Mouse (Mus musculus) lung, adult 2 months (tissue): Measurements from ENCODE around the gene Clp1.

ENCODE experiments used
- CTCF ChIP-seq: fragments of 200-500 bp; IDR thresholded peaks from 2 replicates; pipeline ENCODE4 v1.5.1; 2011; ENCODE audit warnings: mild to moderate bottlenecking, low read length, control low read depth; ENCODE audit not compliant: insufficient read depth
- POLR2A ChIP-seq: fragments of 200-500 bp; IDR thresholded peaks from 2 replicates; pipeline ENCODE4 v1.6.1; 2011; ENCODE audit warnings: low read depth, mild to moderate bottlenecking, control low read depth, low read length, borderline replicate concordance; ENCODE audit errors: extremely low read depth

GRCm38 (mm10) chr2:84743561-84743960 is 16.4 kb upstream of the Clp1 start, which contains the start of gene Gm19426:
- TF ChIP-seq CTCF (no peak), POLR2A (peak; percentile 29; the same call in 1 of the 2 replicates)
